Mouse (Mus musculus) midbrain, embryonic 11.5 days (tissue): Measurements from ENCODE around the gene Rpl36al. TPM values are rescaled to one million over a fixed set of nuclear protein-coding genes. Genes with fewer than 3 reads are reported as not detected.
A peak's percentile ranks its signal among the peaks of the same experiment; 100 is the strongest.

ENCODE experiments used
- ATAC-seq: fragments of 200-750 bp; cut with Nextera tagmentation; 2 replicates; pipeline ENCODE4 v1.8.0; 2017; ENCODE audit warnings: moderate TSS enrichment, moderate library complexity; ENCODE audit not compliant: low FRiP score
- DNase-seq: peaks from one replicate; pipeline ENCODE4 v3.0.0; 2015; ENCODE audit warnings: low spot score; ENCODE audit errors: missing footprints
- H3K27ac ChIP-seq: fragments of 300-500 bp; sonication (generic); 2 replicates; pipeline ENCODE4 v1.5.1; 2014; ENCODE audit warnings: low read depth, low read length
- H3K27me3 ChIP-seq: fragments of 300-500 bp; sonication (generic); 2 replicates; pipeline ENCODE4 v1.6.1; 2014; ENCODE audit warnings: mild to moderate bottlenecking, low read length, moderate library complexity, mixed read lengths; ENCODE audit not compliant: control insufficient read depth, insufficient read depth
- H3K36me3 ChIP-seq: fragments of 300-500 bp; sonication (generic); 2 replicates; pipeline ENCODE4 v1.6.1; 2014; ENCODE audit warnings: mild to moderate bottlenecking, low read length, moderate library complexity, mixed read lengths; ENCODE audit not compliant: control insufficient read depth, insufficient read depth
- H3K4me1 ChIP-seq: fragments of 300-500 bp; sonication (generic); 2 replicates; pipeline ENCODE4 v1.6.1; 2014; ENCODE audit warnings: low read length; ENCODE audit not compliant: control insufficient read depth, insufficient read depth
- H3K4me2 ChIP-seq: fragments of 300-500 bp; sonication (generic); 2 replicates; pipeline ENCODE4 v1.6.1; 2014; ENCODE audit warnings: mild to moderate bottlenecking, moderate library complexity
- H3K4me3 ChIP-seq: fragments of 300-500 bp; sonication (generic); 2 replicates; pipeline ENCODE4 v1.5.1; 2014; ENCODE audit warnings: low read depth, low read length
- H3K9ac ChIP-seq: fragments of 300-500 bp; sonication (generic); 2 replicates; pipeline ENCODE4 v1.6.1; 2014; ENCODE audit warnings: low read length
- H3K9me3 ChIP-seq: fragments of 300-500 bp; sonication (generic); 2 replicates; pipeline ENCODE4 v1.6.1; 2016; ENCODE audit warnings: low read length; ENCODE audit not compliant: control insufficient read depth
- WGBS: fragments of 180-500 bp; shearing (Covaris S2); extraction: QIAGEN DNeasy Blood & Tissue Kit; methylation state at CpG from one replicate; pipeline ENCODE4 v1.1.7; 2014; 5-methylcytosine and 5-hydroxymethylcytosine counted together
- polyA plus RNA-seq: library from polyadenylated mRNA; unstranded; fragments of >200 nt; fragmentation: Nextera tagmentation; extraction: Ambion mirVana; gene quantifications from 2 replicates; pipeline ENCODE4 v1.2.1, GENCODE M21; 2014

The Rpl36al gene
- polyA plus RNA-seq, 1 experiment from 2014 or later: 470 TPM

GRCm38 (mm10) chr12:69197378-69198163, 13.7 kb upstream of the Rpl36al start:
- peak overlapping the region; percentile 98 for H3K4me2 ChIP-seq
- H3K9me3 ChIP-seq: no peaks in the 10 kb centered on the region
- ATAC-seq (peak; percentile 80), DNase-seq (peak; percentile 97)
- H3K36me3 ChIP-seq: peaks cover 6% of the 10 kb centered on the region; the same call in 1 of the 2 replicates
- H3K27me3 ChIP-seq: no peaks in the 10 kb centered on the region
- H3K4me1 ChIP-seq: peaks cover 15% of the 10 kb centered on the region
- WGBS: under 1% methylated on average over 94 of the region's 94 CpGs
- peak overlapping the region; percentile 89 for H3K9ac ChIP-seq
- H3K4me3 ChIP-seq: peak overlapping the region; percentile 93
- H3K27ac ChIP-seq: peak overlapping the region; percentile 79

- ATAC-seq: peak; percentile 88
Observed at GRCm38 (mm10) chr12:69196444-69197377, 12.8 kb upstream of the Rpl36al start, which contains the start of gene Gm49383. Gene Gm49383 (minus strand): TSS chr12:69197104.

GRCm38 (mm10) chr12:69192637-69193036, 8.8 kb upstream of the Rpl36al start:
- ATAC-seq: no peak
- no peak overlapping the region for H3K4me3 ChIP-seq

More at GRCm38 (mm10) chr12:69196444-69197377, 12.8 kb upstream of the Rpl36al start, which contains the start of gene Gm49383:
- Histone ChIP-seq H3K27me3 (no peaks in the 10 kb centered on the region), H3K9me3 (no peaks in the 10 kb centered on the region), H3K36me3 (peaks cover 6% of the 10 kb centered on the region; the same call in 1 of the 2 replicates), H3K9ac (peak within 1 kb of the TSS; percentile 89), H3K4me1 (peaks cover 15% of the 10 kb centered on the region), H3K4me3 (peak within 1 kb of the TSS; percentile 93), H3K27ac (peak within 1 kb of the TSS; percentile 79), H3K4me2 (peak within 1 kb of the TSS; percentile 98)
- WGBS: under 1% methylated on average over 75 of the region's 75 CpGs
- DNase-seq: peak; percentile 98

GRCm38 (mm10) chr12:69191396-69191795, 7.5 kb upstream of the Rpl36al start:
- H3K27me3 ChIP-seq: no peaks in the 10 kb centered on the region

More at GRCm38 (mm10) chr12:69192637-69193036, 8.8 kb upstream of the Rpl36al start:
- Histone ChIP-seq H3K4me1 (peaks cover 4% of the 10 kb centered on the region; the same call in 1 of the 2 replicates), H3K27ac (no peak overlapping the region), H3K9ac (no peak overlapping the region), H3K9me3 (no peaks in the 10 kb centered on the region), H3K36me3 (0 out of 2 replicates have a peak, but pooled peaks cover 10% of the 10 kb centered on the region), H3K27me3 (no peaks in the 10 kb centered on the region), H3K4me2 (no peak overlapping the region)
- WGBS: 94% methylated on average over 2 of the region's 2 CpGs
- DNase-seq: no peak

GRCm38 (mm10) chr12:69190522-69190921, 6.6 kb upstream of the Rpl36al start:
- no peaks in the 10 kb centered on the region for H3K9me3 ChIP-seq
- peaks cover 5% of the 10 kb centered on the region; the same call in 1 of the 2 replicates for H3K4me1 ChIP-seq
- DNase-seq (peak; percentile 83), ATAC-seq (no peak)
- WGBS: 97% methylated on average over 1 of the region's 1 CpGs
- H3K27me3 ChIP-seq: no peaks in the 10 kb centered on the region
- no peak overlapping the region for H3K27ac ChIP-seq
- no peak overlapping the region for H3K9ac ChIP-seq
- H3K36me3 ChIP-seq: 0 out of 2 replicates have a peak, but pooled peaks cover 10% of the 10 kb centered on the region
- no peak overlapping the region for H3K4me3 ChIP-seq
- H3K4me2 ChIP-seq: no peak overlapping the region

More at GRCm38 (mm10) chr12:69191396-69191795, 7.5 kb upstream of the Rpl36al start:
- Histone ChIP-seq H3K9me3 (no peaks in the 10 kb centered on the region), H3K4me3 (no peak overlapping the region), H3K27ac (no peak overlapping the region), H3K4me1 (peaks cover 8% of the 10 kb centered on the region; the same call in 1 of the 2 replicates), H3K36me3 (0 out of 2 replicates have a peak, but pooled peaks cover 10% of the 10 kb centered on the region), H3K4me2 (no peak overlapping the region), H3K9ac (no peak overlapping the region)
- DNase-seq (peak; percentile 69), ATAC-seq (no peak)
- 91% methylated on average over 5 of the region's 5 CpGs for WGBS

GRCm38 (mm10) chr12:69190074-69190473, 6.2 kb upstream of the Rpl36al start:
- Histone ChIP-seq H3K9ac (no peak overlapping the region), H3K27ac (no peak overlapping the region), H3K9me3 (no peaks in the 10 kb centered on the region), H3K4me3 (no peak overlapping the region), H3K27me3 (no peaks in the 10 kb centered on the region), H3K4me2 (no peak overlapping the region), H3K36me3 (0 out of 2 replicates have a peak, but pooled peaks cover 10% of the 10 kb centered on the region), H3K4me1 (peaks cover 10% of the 10 kb centered on the region)
- WGBS: 87% methylated on average over 9 of the region's 9 CpGs
- no peak for ATAC-seq
- peak; percentile 37 for DNase-seq

- Histone ChIP-seq H3K9me3 (no peaks in the 10 kb centered on the region), H3K4me3 (no peak overlapping the region), H3K27ac (no peak overlapping the region), H3K4me1 (peaks cover 16% of the 10 kb centered on the region), H3K27me3 (no peaks in the 10 kb centered on the region), H3K9ac (no peak overlapping the region), H3K36me3 (peaks cover 12% of the 10 kb centered on the region; the same call in 1 of the 2 replicates), H3K4me2 (no peak overlapping the region)
- no peak for ATAC-seq
- 75% methylated on average over 5 of the region's 5 CpGs for WGBS
- DNase-seq: peak; percentile 82
Observed at GRCm38 (mm10) chr12:69186811-69187471, 3.1 kb upstream of the Rpl36al start.

- Histone ChIP-seq H3K9me3 (no peaks in the 10 kb centered on the region), H3K36me3 (peaks cover 7% of the 10 kb centered on the region; the same call in 1 of the 2 replicates), H3K27ac (no peak overlapping the region), H3K4me3 (peak overlapping the region; percentile 89), H3K4me1 (peaks cover 16% of the 10 kb centered on the region), H3K27me3 (no peaks in the 10 kb centered on the region), H3K9ac (peak overlapping the region; percentile 92), H3K4me2 (peak overlapping the region; percentile 98)
- WGBS: 78% methylated on average over 7 of the region's 7 CpGs
- DNase-seq (peak; percentile 87), ATAC-seq (no peak)
Observed at GRCm38 (mm10) chr12:69185371-69185770, 1.5 kb upstream of the Rpl36al start.
